Mouse (Mus musculus) hindbrain, embryonic 14.5 days (tissue): ENCODE data around the gene Grik3. TPM values are rescaled to one million over a fixed set of nuclear protein-coding genes. Genes with fewer than 3 reads are reported as not detected.

ENCODE experiments used
- ATAC-seq: fragments of 200-750 bp; cut with Nextera tagmentation; 2 replicates; pipeline ENCODE4 v1.8.0; 2017; ENCODE audit warnings: moderate number of reproducible peaks, mild to moderate bottlenecking, moderate TSS enrichment, moderate library complexity; ENCODE audit not compliant: low FRiP score
- DNase-seq: peaks from one replicate; pipeline ENCODE4 v3.0.0-alpha.2; 2015; ENCODE audit warnings: low spot score
- H3K27ac ChIP-seq: fragments of 300-500 bp; sonication (generic); 2 replicates; pipeline ENCODE4 v1.5.1; 2014; ENCODE audit warnings: mild to moderate bottlenecking, moderate library complexity
- H3K27me3 ChIP-seq: fragments of 300-500 bp; sonication (generic); 2 replicates; pipeline ENCODE4 v1.6.1; 2014; ENCODE audit warnings: mild to moderate bottlenecking, low read length, mixed read lengths; ENCODE audit not compliant: control insufficient read depth, insufficient read depth
- H3K36me3 ChIP-seq: fragments of 300-500 bp; sonication (generic); replicated peaks from 2 replicates; pipeline ENCODE4 v1.6.1; 2014; ENCODE audit not compliant: control insufficient read depth, insufficient read depth
- H3K4me1 ChIP-seq: fragments of 300-500 bp; sonication (generic); replicated peaks from 2 replicates; pipeline ENCODE4 v1.6.1; 2014; ENCODE audit warnings: antibody characterized with exemption, low read length, mixed read lengths; ENCODE audit not compliant: control insufficient read depth, insufficient read depth
- H3K4me2 ChIP-seq: fragments of 300-500 bp; sonication (generic); replicated peaks from 2 replicates; pipeline ENCODE4 v1.6.1; 2014; ENCODE audit warnings: mild to moderate bottlenecking, moderate library complexity
- H3K4me3 ChIP-seq: fragments of 300-500 bp; sonication (generic); replicated peaks from 2 replicates; pipeline ENCODE4 v1.5.1; 2014; ENCODE audit warnings: mild to moderate bottlenecking, low read length
- H3K9ac ChIP-seq: fragments of 300-500 bp; sonication (generic); 2 replicates; pipeline ENCODE4 v1.6.1; 2014
- H3K9me3 ChIP-seq: fragments of 300-500 bp; sonication (generic); 2 replicates; pipeline ENCODE4 v1.6.1; 2016; ENCODE audit warnings: low read length; ENCODE audit not compliant: control insufficient read depth
- WGBS: fragments of 180-500 bp; shearing (Covaris S2); extraction: QIAGEN DNeasy Blood & Tissue Kit; methylation state at CpG from one replicate; pipeline ENCODE4 v1.1.7; 2014; 5-methylcytosine and 5-hydroxymethylcytosine counted together
- polyA plus RNA-seq: library from polyadenylated mRNA; unstranded; fragments of >200 nt; fragmentation: Nextera tagmentation; extraction: Ambion mirVana; gene quantifications from 2 replicates; pipeline ENCODE4 v1.2.1, GENCODE M21; 2014

The Grik3 gene
- polyA plus RNA-seq, 1 experiment from 2014 or later, result 6.0 TPM

GRCm38 (mm10) chr4:125636616-125637304 lies 146.3 kb downstream of the Grik3 start:
- H3K36me3 ChIP-seq, result no peaks in the 10 kb centered on the region
- H3K27me3 ChIP-seq, result no peaks in the 10 kb centered on the region
- ATAC-seq, result no peak
- WGBS, result 62% methylated on average over 13 of the region's 13 CpGs
- no peak for DNase-seq
- H3K9ac ChIP-seq, result 0 out of 2 replicates have a peak overlapping the region, but pooled peaks have one; percentile 18
- no peak overlapping the region for H3K4me3 ChIP-seq
- H3K4me1 ChIP-seq, result peaks cover 12% of the 10 kb centered on the region; the same call in 1 of the 2 replicates
- H3K4me2 ChIP-seq, result no peak overlapping the region
- no peak overlapping the region; the same call in 1 of the 2 replicates for H3K27ac ChIP-seq
- no peaks in the 10 kb centered on the region for H3K9me3 ChIP-seq

- DNase-seq (no peak), ATAC-seq (no peak)
- H3K4me2 ChIP-seq, result no peak overlapping the region
- WGBS, result 63% methylated on average over 13 of the region's 13 CpGs
- peaks cover 12% of the 10 kb centered on the region; the same call in 1 of the 2 replicates for H3K4me1 ChIP-seq
- no peaks in the 10 kb centered on the region for H3K36me3 ChIP-seq
- no peaks in the 10 kb centered on the region for H3K9me3 ChIP-seq
- H3K9ac ChIP-seq, result 0 out of 2 replicates have a peak overlapping the region, but pooled peaks have one; percentile 18
- no peaks in the 10 kb centered on the region for H3K27me3 ChIP-seq
- no peak overlapping the region for H3K27ac ChIP-seq
- no peak overlapping the region for H3K4me3 ChIP-seq
These were observed 146.9 kb downstream of the Grik3 start for GRCm38 (mm10) chr4:125637364-125637763.

GRCm38 (mm10) chr4:125640520-125640919 lies 150.0 kb downstream of the Grik3 start:
- H3K27ac ChIP-seq, result no peak overlapping the region
- H3K4me3 ChIP-seq, result no peak overlapping the region
- H3K27me3 ChIP-seq, result no peaks in the 10 kb centered on the region
- DNase-seq (no peak), ATAC-seq (no peak)
- H3K36me3 ChIP-seq, result no peaks in the 10 kb centered on the region
- 77% methylated on average over 9 of the region's 9 CpGs for WGBS
- H3K9ac ChIP-seq, result no peak overlapping the region
- H3K4me2 ChIP-seq, result no peak overlapping the region
- H3K4me1 ChIP-seq, result peaks cover 19% of the 10 kb centered on the region; the same call in 1 of the 2 replicates
- no peaks in the 10 kb centered on the region for H3K9me3 ChIP-seq

GRCm38 (mm10) chr4:125640921-125641663 lies 150.6 kb downstream of the Grik3 start:
- Histone ChIP-seq H3K36me3 (no peaks in the 10 kb centered on the region), H3K27me3 (no peaks in the 10 kb centered on the region), H3K4me1 (peaks cover 19% of the 10 kb centered on the region; the same call in 1 of the 2 replicates), H3K4me3 (no peak overlapping the region), H3K4me2 (no peak overlapping the region), H3K9ac (no peak overlapping the region), H3K9me3 (no peaks in the 10 kb centered on the region), H3K27ac (no peak overlapping the region)
- ATAC-seq (no peak), DNase-seq (no peak)
- WGBS, result 77% methylated on average over 15 of the region's 15 CpGs

GRCm38 (mm10) chr4:125644581-125645568 lies 154.4 kb downstream of the Grik3 start:
- H3K9ac ChIP-seq, result no peak overlapping the region
- ATAC-seq, result peak; percentile 64
- no peak overlapping the region for H3K4me3 ChIP-seq
- no peaks in the 10 kb centered on the region for H3K9me3 ChIP-seq
- H3K4me1 ChIP-seq, result 0 out of 2 replicates have a peak, but pooled peaks cover 7% of the 10 kb centered on the region
- no peaks in the 10 kb centered on the region for H3K27me3 ChIP-seq
- 51% methylated on average over 23 of the region's 23 CpGs for WGBS
- DNase-seq, result peak; percentile 68
- no peaks in the 10 kb centered on the region for H3K36me3 ChIP-seq
- H3K27ac ChIP-seq, result no peak overlapping the region
- no peak overlapping the region for H3K4me2 ChIP-seq

- DNase-seq, result no peak
- Histone ChIP-seq H3K9ac (no peak overlapping the region), H3K4me2 (no peak overlapping the region), H3K4me1 (peaks cover 9% of the 10 kb centered on the region), H3K36me3 (no peaks in the 10 kb centered on the region), H3K4me3 (no peak overlapping the region), H3K27me3 (0 out of 2 replicates have a peak, but pooled peaks cover 5% of the 10 kb centered on the region), H3K9me3 (no peaks in the 10 kb centered on the region), H3K27ac (0 out of 2 replicates have a peak overlapping the region, but pooled peaks have one; percentile 3)
- no peak for ATAC-seq
- WGBS, result 36% methylated on average over 24 of the region's 24 CpGs
These were observed 161.3 kb downstream of the Grik3 start for GRCm38 (mm10) chr4:125651676-125652246.

GRCm38 (mm10) chr4:125656031-125656430 lies 165.5 kb downstream of the Grik3 start:
- no peak overlapping the region for H3K4me2 ChIP-seq
- no peaks in the 10 kb centered on the region for H3K9me3 ChIP-seq
- 58% methylated on average over 19 of the region's 19 CpGs for WGBS
- H3K27me3 ChIP-seq, result no peaks in the 10 kb centered on the region
- no peak overlapping the region for H3K27ac ChIP-seq
- H3K36me3 ChIP-seq, result no peaks in the 10 kb centered on the region
- ATAC-seq (no peak), DNase-seq (peak; percentile 63)
- no peak overlapping the region for H3K4me3 ChIP-seq
- H3K4me1 ChIP-seq, result peaks cover 9% of the 10 kb centered on the region
- no peak overlapping the region for H3K9ac ChIP-seq

GRCm38 (mm10) chr4:125658376-125658775 lies 167.9 kb downstream of the Grik3 start:
- H3K9me3 ChIP-seq, result no peaks in the 10 kb centered on the region
- no peaks in the 10 kb centered on the region for H3K36me3 ChIP-seq
- no peaks in the 10 kb centered on the region for H3K27me3 ChIP-seq
- DNase-seq (no peak), ATAC-seq (no peak)
- H3K27ac ChIP-seq, result no peak overlapping the region
- WGBS, result 45% methylated on average over 8 of the region's 8 CpGs
- no peak overlapping the region for H3K9ac ChIP-seq
- no peak overlapping the region for H3K4me3 ChIP-seq
- H3K4me2 ChIP-seq, result no peak overlapping the region
- peaks cover 9% of the 10 kb centered on the region for H3K4me1 ChIP-seq
